In genomic region chr7:115946559-115946958, GRCm38 (mm10) we compare ENCODE assay signal across 22 mouse cellular contexts.
DNase-seq lines count a peak whose midpoint lies in the region; ATAC-seq and TF ChIP-seq lines count a peak whose summit lies in the region.
"Had no signal": no experiment of that assay in that cellular context is flagged by ENCODE, and none has a peak within 500 bp of the region (broad histone marks: within the 10 kb centered on the region; RNA-seq: fewer than 3 reads in every experiment).

No protein-coding gene starts in this region.

- WGBS in midbrain, embryonic 11.5 days, result 95% methylated on average over 12 of the region's 12 CpGs
- WGBS in midbrain, postnatal 0 days, result 95% methylated on average over 12 of the region's 12 CpGs
- 26% methylated on average over 12 of the region's 12 CpGs for WGBS in cerebellum, adult 2 months
- WGBS in kidney, embryonic 16.5 days, result 89% methylated on average over 12 of the region's 12 CpGs

- H3K4me3 ChIP-seq in midbrain, embryonic 11.5 days (ENCODE audit: low read depth, low read length), result no peak overlapping the region
- H3K4me3 ChIP-seq in midbrain, postnatal 0 days (ENCODE audit: low read depth, low read length), result no peak overlapping the region
- H3K4me3 ChIP-seq in cerebellum, adult 2 months (replicated peaks; ENCODE audit: insufficient read depth, low read depth, low read length), result no peak overlapping the region
- H3K4me3 ChIP-seq in kidney, embryonic 16.5 days (ENCODE audit: low read length), result no peak overlapping the region
- H3K4me3 ChIP-seq: embryonic facial prominence, embryonic 15.5 days; erythroblast, embryonic 14.5 days; forebrain, embryonic 10.5 days; heart, embryonic 10.5 days; hindbrain, embryonic 13.5 days had no signal

- ATAC-seq in midbrain, embryonic 11.5 days (ENCODE audit: low FRiP score), result no peak
- no peak for ATAC-seq in midbrain, postnatal 0 days (ENCODE audit: low FRiP score)
- ATAC-seq in megakaryocyte progenitor cell, adult 5-6 weeks (replicated peaks; ENCODE audit: poor library complexity), result no peak
- ATAC-seq in kidney, embryonic 16.5 days (ENCODE audit: low FRiP score, low TSS enrichment), result no peak
- ATAC-seq: forebrain, embryonic 14.5 days; hindbrain, postnatal 0 days had no signal

- no peak for TF ChIP-seq POLR2A in cerebellum, adult 2 months (IDR thresholded peaks at IDR 0.05; ENCODE audit: borderline replicate concordance, insufficient read depth, low read length)

- TF ChIP-seq CTCF in midbrain, postnatal 0 days (IDR thresholded peaks at IDR 0.05), result no peak
- TF ChIP-seq CTCF in cerebellum, adult 2 months (IDR thresholded peaks at IDR 0.05; ENCODE audit: borderline replicate concordance, insufficient read depth, low read depth, low read length), result no peak

- H3K27me3 ChIP-seq in midbrain, embryonic 11.5 days (ENCODE audit: control insufficient read depth, insufficient read depth, low read length), result no peaks in the 10 kb centered on the region
- no peaks in the 10 kb centered on the region for H3K27me3 ChIP-seq in midbrain, postnatal 0 days (ENCODE audit: insufficient read depth, low read length)
- H3K27me3 ChIP-seq in cerebellum, adult 2 months (ENCODE audit: control insufficient read depth, insufficient read depth, low read length), result no peaks in the 10 kb centered on the region
- H3K27me3 ChIP-seq in kidney, embryonic 16.5 days (ENCODE audit: insufficient read depth, low read length), result no peaks in the 10 kb centered on the region
- H3K27me3 ChIP-seq: embryonic facial prominence, embryonic 15.5 days; hindbrain, embryonic 13.5 days had no signal

- DNase-seq in midbrain, embryonic 11.5 days (ENCODE audit: low spot score, missing footprints), result peak; percentile 19
- DNase-seq in midbrain, postnatal 0 days (ENCODE audit: low spot score), result no peak
- DNase-seq in cerebellum, adult 2 months, result peak; percentile 40 to 79
- DNase-seq in cerebellum, postnatal 10 days, result peak; percentile 49 to 53
- DNase-seq in yolk sac, embryonic 10.5 days (ENCODE audit: low spot score), result peak; percentile 6
- no peak for DNase-seq in ovary, postnatal 10 days (ENCODE audit: low spot score)
- DNase-seq: adrenal gland, adult 2 months; adrenal gland, postnatal 25 days; embryo, embryonic 11 days; gastrocnemius, postnatal 36 days; heart, adult 18-20 months; heart, postnatal 10 days; kidney, adult 11 months had no signal

- no peak overlapping the region for H3K9ac ChIP-seq in midbrain, embryonic 11.5 days (ENCODE audit: low read length)
- no peak overlapping the region for H3K9ac ChIP-seq in midbrain, postnatal 0 days (replicated peaks; ENCODE audit: low read length, poor library complexity, severe bottlenecking)
- H3K9ac ChIP-seq in kidney, embryonic 16.5 days (replicated peaks; ENCODE audit: low read length), result no peak overlapping the region
- H3K9ac ChIP-seq: embryonic facial prominence, embryonic 15.5 days; hindbrain, embryonic 13.5 days had no signal

- no peak overlapping the region for H3K4me2 ChIP-seq in midbrain, embryonic 11.5 days
- no peak overlapping the region for H3K4me2 ChIP-seq in midbrain, postnatal 0 days (ENCODE audit: low read depth, low read length, poor library complexity, severe bottlenecking)
- no peak overlapping the region for H3K4me2 ChIP-seq in kidney, embryonic 16.5 days (replicated peaks; ENCODE audit: low read depth, low read length)
- H3K4me2 ChIP-seq: embryonic facial prominence, embryonic 15.5 days; hindbrain, embryonic 13.5 days had no signal

- H3K9me3 ChIP-seq in midbrain, embryonic 11.5 days (ENCODE audit: control insufficient read depth, low read length), result no peaks in the 10 kb centered on the region
- no peaks in the 10 kb centered on the region for H3K9me3 ChIP-seq in midbrain, postnatal 0 days (ENCODE audit: low read length)
- no peaks in the 10 kb centered on the region for H3K9me3 ChIP-seq in kidney, embryonic 16.5 days (ENCODE audit: low read length)
- H3K9me3 ChIP-seq: embryonic facial prominence, embryonic 15.5 days; forebrain, embryonic 10.5 days; heart, embryonic 10.5 days; hindbrain, embryonic 13.5 days had no signal

- H3K4me1 ChIP-seq in midbrain, embryonic 11.5 days (ENCODE audit: control insufficient read depth, insufficient read depth, low read length), result peaks cover 4% of the 10 kb centered on the region; the same call in 1 of the 2 replicates
- H3K4me1 ChIP-seq in midbrain, postnatal 0 days (ENCODE audit: insufficient read depth, low read length), result no peaks in the 10 kb centered on the region
- no peaks in the 10 kb centered on the region; the same call in 1 of the 2 replicates for H3K4me1 ChIP-seq in cerebellum, adult 2 months (ENCODE audit: control insufficient read depth, insufficient read depth, low read length)
- no peaks in the 10 kb centered on the region for H3K4me1 ChIP-seq in kidney, embryonic 16.5 days (ENCODE audit: insufficient read depth, low read length)
- H3K4me1 ChIP-seq: embryonic facial prominence, embryonic 15.5 days; hindbrain, embryonic 13.5 days had no signal

- H3K36me3 ChIP-seq in midbrain, embryonic 11.5 days (ENCODE audit: control insufficient read depth, insufficient read depth, low read length), result no peaks in the 10 kb centered on the region
- no peaks in the 10 kb centered on the region for H3K36me3 ChIP-seq in midbrain, postnatal 0 days (ENCODE audit: insufficient read depth, low read length)
- no peaks in the 10 kb centered on the region for H3K36me3 ChIP-seq in kidney, embryonic 16.5 days (ENCODE audit: insufficient read depth, low read length)
- H3K36me3 ChIP-seq: embryonic facial prominence, embryonic 15.5 days; hindbrain, embryonic 13.5 days had no signal

- H3K27ac ChIP-seq in midbrain, embryonic 11.5 days (ENCODE audit: low read depth, low read length), result no peak overlapping the region
- H3K27ac ChIP-seq in midbrain, postnatal 0 days (ENCODE audit: low read depth, low read length), result no peak overlapping the region
- no peak overlapping the region for H3K27ac ChIP-seq in cerebellum, adult 2 months (ENCODE audit: insufficient read depth, low read length)
- no peak overlapping the region for H3K27ac ChIP-seq in kidney, embryonic 16.5 days (ENCODE audit: low read length)
- H3K27ac ChIP-seq: embryonic facial prominence, embryonic 15.5 days; forebrain, embryonic 10.5 days; heart, embryonic 10.5 days; hindbrain, embryonic 13.5 days; hindbrain, postnatal 0 days had no signal

Comparison
In these comparisons a context has a peak if more than half of its experiments do, and no peak if none do; other contexts are left out.
1. DNase-seq: peak in midbrain, embryonic 11.5 days (single experiment), cerebellum, adult 2 months (2 of 2), cerebellum, postnatal 10 days (2 of 2) and yolk sac, embryonic 10.5 days (single experiment); none in midbrain, postnatal 0 days (single experiment) and ovary, postnatal 10 days (single experiment).